Mouse (Mus musculus): ENCODE measurements around the gene Akap8l.
A peak's percentile ranks its signal among the peaks of the same experiment; 100 is the strongest.

Gene Akap8l

DNA sequence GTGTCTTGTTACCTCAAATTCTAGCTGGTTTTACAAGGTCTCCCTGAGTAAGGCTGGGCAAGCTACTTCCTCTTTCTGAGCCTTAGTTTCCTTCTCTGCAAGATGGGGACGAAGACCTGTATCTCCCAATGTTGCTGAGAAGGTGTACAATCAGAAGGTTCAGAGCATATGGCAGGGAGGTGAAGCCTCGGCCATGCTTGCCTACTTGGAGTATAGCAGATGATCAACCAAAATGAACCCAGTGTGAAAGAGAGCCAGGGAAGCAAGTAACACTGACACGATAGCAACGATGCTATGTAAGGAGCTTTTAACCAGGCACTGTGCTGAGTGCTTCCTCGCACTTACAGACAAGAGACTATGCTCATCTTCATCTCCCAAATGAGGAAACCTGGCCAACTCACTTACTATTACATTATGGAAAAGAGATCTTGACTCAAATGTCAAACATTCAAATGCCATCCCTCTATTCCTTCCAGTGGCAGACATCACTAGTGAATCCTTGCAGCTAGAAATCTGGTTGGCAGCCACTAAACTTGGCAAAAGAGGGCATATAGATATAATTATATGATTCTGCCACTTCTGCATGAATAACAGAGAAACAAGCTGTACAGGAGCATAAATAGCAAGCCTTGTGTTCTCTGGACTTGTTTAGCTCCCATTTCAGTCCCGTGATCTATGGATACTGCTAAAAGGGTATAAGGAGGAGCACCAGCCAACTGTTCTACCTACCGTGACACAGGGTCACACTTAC is 8.0 kb upstream of the Akap8l start:
- DNase-seq (ENCODE audit: low read depth, low spot score): no peak

GRCm38 (mm10) chr17:32356766-32357760 is 6.7 kb upstream of the Akap8l start:
- DNase-seq (ENCODE audit: low read depth, low spot score): no peak

- no peak for DNase-seq (ENCODE audit: low read depth, low spot score)
Observed at GRCm38 (mm10) chr17:32356281-32356680, 5.9 kb upstream of the Akap8l start.

DNA sequence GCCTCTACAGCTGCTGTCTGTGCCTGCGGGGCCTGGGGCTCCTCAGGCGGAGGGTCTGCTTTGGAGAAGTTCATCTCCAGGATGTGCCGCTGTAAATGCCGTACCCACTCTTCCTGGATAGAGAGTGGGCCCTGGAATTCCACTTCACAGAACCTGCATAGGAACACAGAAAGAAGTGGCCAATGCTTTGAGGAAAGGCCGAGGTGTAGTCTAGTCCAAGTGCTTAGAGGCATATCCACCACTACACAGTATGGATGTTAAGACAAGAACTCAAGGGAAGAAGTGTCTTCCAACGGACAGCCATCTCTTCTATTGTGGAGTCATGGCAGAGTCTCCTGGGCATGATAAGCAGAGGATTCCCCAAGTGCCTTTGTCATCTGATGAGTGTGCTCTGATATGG is 4.6 kb upstream of the Akap8l start:
- DNase-seq (ENCODE audit: low read depth, low spot score): no peak

DNA sequence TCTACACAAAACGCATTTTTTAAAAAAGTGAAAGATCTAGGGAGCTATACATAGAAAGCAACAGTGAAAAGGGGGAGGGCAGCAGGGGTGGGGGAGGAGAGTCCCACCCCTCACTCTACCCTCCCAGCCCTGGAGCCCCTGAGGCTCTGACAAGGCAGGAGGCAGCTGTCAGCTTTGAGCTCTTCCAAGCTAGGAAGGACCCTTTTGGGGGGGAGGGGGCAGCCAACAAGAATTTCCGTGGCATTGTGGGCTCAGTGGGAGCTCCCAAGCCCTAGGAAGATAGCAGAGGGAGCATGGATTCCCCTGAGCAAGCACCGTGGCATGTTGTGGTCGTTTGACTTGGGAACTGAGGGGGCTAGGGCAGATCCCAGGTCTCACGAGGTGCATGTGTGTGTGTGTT is 3.8 kb upstream of the Akap8l start:
- DNase-seq (ENCODE audit: low read depth, low spot score): no peak

DNA sequence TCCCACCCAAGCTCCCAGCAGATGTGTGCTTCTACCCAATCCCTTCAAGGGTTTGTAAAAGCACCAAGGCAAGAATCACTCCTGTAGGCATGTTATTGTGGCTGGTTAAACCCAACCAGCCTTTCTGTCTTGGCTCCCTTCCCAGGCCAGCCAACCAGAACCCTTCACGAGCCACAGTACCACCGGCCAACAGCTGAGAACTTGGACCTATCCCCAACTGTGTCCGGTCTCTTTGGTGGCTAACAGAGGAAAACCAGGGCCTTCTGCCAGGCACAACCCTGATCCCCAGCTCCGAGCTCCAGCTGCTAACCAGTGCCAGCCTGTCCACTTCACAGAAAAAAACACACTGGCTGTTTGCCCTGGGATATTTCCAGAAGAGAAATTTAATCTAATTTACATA is 3.3 kb upstream of the Akap8l start:
- no peak for DNase-seq (ENCODE audit: low read depth, low spot score)

GRCm38 (mm10) chr17:32351726-32352125 is 1.3 kb upstream of the Akap8l start:
- DNase-seq (ENCODE audit: low read depth, low spot score): no peak

DNA sequence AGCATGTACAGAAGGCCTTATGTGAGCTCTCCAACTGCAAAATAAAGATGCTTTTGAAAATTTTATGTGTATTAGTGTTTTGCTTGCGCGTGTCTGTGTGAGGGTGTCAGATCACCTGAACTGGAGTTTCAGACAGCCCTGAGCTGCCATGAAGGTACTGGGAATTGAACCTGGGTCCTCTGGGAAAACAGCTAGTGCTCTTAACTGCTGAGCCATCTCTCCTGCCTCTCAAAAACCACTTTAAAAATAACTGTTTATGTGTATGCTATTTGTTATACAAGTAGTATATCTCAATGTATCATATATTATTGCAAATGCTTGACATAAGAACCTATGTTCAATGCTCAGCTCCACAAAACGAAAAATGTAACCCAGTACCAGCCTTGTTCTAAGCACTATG is 862 bp upstream of the Akap8l start:
- no peak for DNase-seq (ENCODE audit: low read depth, low spot score)

DNA sequence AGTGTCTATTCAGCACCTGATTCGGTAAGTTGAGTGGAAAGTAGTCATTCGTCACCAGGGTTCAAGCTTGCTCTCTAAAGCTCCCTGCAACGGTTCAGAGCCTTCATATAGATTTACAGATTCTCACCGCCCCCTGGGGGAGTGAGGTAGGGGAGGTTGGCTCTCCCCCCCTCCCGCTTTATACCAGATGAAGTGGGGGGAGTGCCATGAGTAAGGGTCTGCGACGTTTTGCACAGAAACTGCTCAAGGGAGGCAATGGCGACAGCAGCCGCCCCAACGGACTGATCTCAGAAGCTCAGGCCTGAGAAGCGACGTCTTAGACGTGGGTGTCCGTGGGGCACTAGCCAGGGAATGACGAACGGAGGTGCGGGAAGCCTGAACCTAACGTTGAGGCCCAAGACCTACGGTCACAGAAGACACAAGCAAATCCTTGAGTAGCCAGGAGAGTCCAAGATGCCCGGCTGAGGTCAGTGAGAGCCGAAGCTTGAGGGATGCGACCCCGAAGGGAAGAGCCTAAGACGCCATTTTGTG is 491 bp downstream of the Akap8l start:
- DNase-seq (ENCODE audit: low read depth, low spot score): no peak

DNA sequence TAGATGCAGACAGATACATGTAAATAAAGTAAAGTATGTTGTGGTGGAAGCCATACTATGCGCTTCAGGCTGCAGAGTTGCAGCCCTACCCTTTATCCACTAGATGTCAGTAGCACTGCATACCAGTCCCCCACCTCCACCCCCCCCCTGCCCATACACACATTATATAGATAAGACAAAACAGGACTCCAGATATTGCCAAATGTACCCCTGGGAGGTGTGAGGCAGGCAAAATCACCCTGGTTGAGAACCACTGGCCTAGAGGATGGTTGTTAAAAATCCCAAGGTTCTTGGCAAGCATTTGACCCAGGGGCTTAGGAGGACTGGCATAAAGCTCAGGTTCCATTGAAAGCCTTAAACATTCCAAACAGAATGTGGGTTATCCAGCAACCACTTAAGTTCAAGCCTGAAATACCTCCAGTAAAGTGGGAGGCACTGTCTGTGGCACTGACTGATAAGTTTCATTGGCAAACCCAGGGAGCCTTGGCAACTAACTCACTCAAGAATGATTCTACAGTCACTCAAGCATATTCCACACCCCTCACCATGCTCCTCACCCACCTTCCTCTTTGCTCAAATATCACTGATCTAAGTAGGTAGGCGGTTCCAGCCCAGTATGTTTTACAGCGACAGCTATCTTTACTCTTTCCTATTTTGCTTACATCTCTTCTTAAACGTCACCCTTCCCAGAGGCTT is 1.2 kb downstream of the Akap8l start:
- peak; percentile 81 for DNase-seq (ENCODE audit: low read depth, low spot score)

DNA sequence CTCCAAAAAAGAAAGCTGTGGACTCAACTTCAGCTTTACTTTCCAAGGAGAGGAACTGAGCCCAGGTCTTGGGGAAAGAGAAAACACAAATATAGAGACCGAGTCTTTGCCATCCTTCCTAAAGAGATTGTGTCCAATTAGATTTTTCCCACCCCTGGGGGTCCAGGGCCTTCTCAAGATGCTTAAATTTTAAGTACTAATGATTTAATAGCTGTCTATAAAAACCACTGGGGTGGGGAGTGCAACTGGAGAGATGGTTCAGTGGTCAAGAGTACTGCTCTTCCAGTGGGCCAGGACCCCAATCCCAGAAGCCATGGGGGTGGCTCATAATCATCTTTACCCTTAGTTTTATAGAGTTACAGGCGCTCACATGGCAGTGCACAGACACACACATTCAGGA is 2.0 kb downstream of the Akap8l start:
- no peak for DNase-seq (ENCODE audit: low read depth, low spot score)

DNA sequence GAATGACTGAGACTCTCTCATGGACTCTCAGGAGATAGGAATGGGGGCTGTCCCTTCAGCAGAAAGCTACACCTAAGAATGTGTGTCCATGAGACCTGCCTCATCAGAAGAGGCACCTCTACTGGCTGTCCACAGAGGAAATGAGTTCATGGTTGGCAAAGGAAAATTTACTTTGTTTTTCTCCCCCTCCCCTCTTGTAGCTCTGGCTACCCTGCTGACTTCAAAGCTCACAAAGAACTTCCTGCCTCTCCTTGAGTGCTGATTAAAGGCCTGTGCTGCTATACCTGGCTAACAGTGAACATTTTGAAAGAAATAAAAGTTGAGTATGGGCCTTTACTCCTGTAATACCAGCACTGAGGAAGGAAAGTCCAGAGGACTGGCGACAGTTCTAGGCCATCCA is 9.3 kb downstream of the Akap8l start:
- peak; percentile 43 for DNase-seq (ENCODE audit: low read depth, low spot score)

DNA sequence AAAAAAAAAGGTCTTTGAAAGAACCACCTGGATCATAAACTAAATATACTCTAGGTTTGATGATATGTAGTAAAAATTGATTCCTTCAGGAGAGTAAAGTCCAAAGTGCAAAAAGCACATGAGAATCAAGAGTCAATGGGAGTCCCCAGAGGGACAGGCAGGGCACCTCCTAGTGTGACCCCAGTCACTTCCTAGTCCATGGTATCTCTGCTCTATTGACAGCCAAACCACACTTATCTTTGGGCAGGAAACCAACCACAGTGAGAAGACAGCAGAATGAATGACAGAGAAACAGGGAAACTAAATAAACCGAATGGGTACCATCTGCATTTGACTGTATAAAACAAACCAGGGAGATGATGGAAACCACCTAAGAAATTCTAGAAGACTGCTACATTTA is 10.3 kb downstream of the Akap8l start:
- DNase-seq (ENCODE audit: low read depth, low spot score): no peak

DNA sequence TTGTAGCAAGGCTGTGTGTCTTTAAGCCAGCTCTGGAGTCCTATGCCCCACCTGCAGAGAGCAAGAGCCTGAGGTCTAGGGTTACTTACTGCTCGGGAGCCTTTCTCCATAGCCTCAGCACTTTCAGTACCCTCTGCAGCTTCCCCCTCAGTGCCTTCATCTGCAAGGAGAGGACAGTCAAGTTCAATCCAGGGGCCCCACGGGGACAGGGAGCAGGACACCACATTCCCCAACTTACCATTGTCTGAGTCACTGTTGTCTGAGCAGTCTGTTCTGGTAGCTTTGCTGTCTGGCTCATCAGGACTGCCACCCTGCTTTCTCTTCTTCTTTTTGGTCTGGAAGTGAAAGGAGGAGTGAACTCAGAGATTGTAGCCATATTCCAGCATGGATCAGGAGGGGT is 14.5 kb downstream of the Akap8l start:
- no peak for DNase-seq (ENCODE audit: low read depth, low spot score)

DNA sequence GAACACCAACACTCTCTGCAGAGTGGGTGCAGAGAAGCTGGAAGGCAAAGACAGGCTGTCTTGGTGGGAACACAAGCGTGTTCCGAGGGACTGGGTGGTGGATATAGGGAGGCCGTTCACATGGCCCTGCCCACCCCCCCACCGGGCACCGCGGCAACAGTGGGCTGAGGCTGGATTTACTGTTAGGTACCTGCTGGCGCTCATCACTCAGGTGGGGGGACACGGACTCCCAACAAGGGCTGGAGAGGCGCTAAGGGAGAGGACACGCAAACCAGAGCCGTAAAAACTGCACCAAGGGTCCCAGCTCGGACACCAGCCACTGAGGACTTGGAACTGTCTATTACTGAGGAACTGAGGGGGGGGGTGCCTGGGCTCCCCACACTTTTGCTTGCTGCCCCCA is 15.5 kb downstream of the Akap8l start:
- DNase-seq (ENCODE audit: low read depth, low spot score): no peak

DNA sequence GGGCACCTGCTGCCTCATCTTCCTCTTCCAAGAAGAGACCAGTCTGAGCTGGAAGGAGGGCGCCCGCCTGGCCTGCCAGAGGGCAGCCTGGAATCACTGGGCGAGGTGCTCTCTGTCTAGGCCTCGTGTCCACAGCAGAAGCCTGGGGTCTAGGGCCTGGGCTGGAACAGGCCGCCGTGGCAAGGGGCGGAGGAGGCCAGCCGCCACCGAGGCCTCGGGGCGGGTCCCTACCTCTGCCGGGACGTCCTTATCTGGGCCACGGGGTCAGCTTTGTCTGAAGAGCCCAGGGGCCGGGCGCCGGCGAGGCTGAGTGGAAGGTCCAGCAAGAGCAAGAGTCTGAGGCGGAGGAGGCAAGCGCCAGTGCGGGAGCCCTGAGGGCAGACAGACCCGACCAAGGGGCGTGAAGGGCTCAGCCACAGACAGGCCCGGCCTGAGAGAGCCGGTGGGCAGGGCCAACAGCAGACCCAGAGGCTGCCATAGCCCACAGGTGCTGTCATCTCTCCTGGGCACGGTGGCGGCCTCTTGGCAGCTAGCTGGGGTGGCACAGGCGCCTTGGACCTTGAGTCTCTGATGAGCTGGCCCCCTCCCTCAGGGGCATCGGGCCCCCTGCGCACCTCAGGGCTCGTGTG is 16.6 kb downstream of the Akap8l start:
- no peak for DNase-seq (ENCODE audit: low read depth, low spot score)

DNA sequence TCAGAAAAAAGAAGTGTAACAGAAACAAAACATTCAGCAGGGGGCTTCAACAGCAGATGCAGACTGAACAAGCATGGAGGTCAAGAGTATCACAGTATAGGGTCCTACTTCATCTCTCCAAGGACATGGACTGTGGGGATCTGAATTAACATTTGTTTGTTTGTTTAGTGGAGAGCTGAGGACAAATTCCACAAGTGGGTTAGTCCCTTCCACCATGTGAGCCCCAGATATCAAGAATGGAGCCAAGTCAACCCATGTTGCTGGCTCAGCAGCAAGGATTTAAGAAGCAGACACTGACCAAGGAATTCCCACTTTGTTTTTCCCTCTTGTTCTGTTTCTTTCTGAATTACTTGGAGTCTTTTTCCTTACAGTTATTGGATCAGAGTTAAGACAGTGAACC is 22.9 kb downstream of the Akap8l start:
- DNase-seq (ENCODE audit: low read depth, low spot score): no peak

DNA sequence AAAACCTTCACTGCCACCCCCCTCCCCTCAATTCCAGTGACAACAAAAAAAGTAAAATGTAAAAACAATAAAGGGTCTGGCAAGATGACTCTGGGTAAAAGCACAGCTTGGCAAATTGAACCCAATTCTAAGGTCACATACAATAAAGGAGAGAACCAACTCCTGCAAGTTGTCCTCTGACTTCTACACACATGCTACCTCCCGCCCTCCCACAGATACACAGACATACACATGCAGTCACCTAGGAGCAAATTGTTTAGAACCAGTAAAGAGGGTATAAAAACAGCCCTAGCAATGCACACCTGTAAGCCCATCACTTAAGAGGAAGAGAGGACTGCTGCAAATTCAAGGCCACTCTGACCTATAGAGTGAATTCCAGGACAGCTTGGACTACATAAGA is 27.6 kb downstream of the Akap8l start:
- DNase-seq (ENCODE audit: low read depth, low spot score): no peak

DNA sequence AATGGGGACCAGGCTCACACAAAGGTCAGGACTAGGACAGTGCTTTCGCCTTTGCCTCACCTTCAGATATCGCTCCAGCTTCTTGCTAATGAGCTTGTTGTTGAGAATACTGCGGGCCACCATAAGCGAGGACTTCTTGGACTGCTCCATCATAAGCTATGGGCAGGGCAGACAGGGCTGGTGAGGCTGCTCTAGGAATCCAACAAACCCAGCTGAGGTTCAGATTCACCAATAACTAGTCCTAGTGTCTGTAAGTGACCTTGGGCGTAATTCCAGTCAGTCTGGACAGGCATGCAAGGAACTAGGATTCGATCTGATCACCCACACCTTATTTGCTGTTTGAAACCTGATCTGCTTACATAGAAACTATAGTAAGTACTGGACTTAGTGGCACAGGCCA is 28.6 kb downstream of the Akap8l start:
- DNase-seq (ENCODE audit: low read depth, low spot score): no peak

GRCm38 (mm10) chr17:32321390-32321734 is 29.0 kb downstream of the Akap8l start:
- no peak for DNase-seq (ENCODE audit: low read depth, low spot score)

DNA sequence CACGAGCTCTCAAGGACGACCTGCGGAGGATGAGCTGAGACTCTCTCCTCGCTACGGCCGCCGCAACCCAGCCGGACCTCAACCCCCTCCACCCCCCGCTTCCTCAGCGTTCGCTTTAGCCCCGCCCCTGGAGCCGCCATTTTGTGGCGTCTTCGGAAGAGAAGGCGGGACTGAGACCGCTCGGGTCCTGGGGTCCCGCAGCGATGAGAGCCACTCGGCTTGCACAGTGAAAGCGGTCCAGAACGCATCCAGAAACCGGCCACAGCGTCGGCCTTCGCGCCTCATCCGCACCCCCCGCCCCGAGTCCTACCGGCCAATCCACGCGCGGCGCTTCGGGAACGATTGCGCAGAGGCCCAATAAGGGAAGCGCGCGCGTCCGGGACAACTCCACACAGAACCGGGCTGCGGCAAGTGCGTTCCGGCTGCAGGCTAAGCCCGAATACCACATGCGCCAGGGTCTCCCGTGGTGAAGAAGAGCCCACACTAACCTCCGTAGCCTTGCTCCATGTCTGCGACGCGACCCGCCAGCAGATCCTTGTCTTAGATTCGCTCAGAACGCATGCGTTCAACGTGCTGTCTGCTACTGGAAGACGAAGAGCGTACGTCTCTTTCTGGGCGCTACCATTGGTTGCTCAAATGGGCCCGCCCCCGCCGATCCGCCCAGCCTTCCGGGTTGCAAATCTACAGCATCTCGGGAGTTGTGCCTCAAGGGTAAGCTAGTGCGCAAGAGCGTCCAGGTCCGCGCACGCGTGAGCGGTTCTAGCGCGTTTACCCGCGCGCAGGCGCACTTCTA is 29.6 kb downstream of the Akap8l start, which contains the start of gene Akap8:
TSS of gene Akap8 (minus strand) at position 642 of the 793 bp plus-strand sequence.
- peak; percentile 99 for DNase-seq (ENCODE audit: low read depth, low spot score)

Measured in CD4-positive helper T cell, adult 2 months (primary cell).